Mouse (Mus musculus): ENCODE results near the gene Bcl11b.

Bcl11b gene

GRCm38 (mm10) chr12:107881726-107882125 is 121.7 kb downstream of the Bcl11b start:
- in situ Hi-C loops (cut with MboI; ENCODE audit: low pct_unique_long_range_greater_than_20kb in 1 of 2, low sequenced_read_pairs in 2 of 2, unreplicated experiment in 1 of 2), result no loop called here

GRCm38 (mm10) chr12:107880748-107881147 is 122.7 kb downstream of the Bcl11b start:
- in situ Hi-C loops (cut with MboI; ENCODE audit: low pct_unique_long_range_greater_than_20kb in 1 of 2, low sequenced_read_pairs in 2 of 2, unreplicated experiment in 1 of 2), result no loop called here

- in situ Hi-C loops (cut with MboI; ENCODE audit: low pct_unique_long_range_greater_than_20kb in 1 of 2, low sequenced_read_pairs in 2 of 2, unreplicated experiment in 1 of 2), result no loop called here
These were observed 124.2 kb downstream of the Bcl11b start for GRCm38 (mm10) chr12:107879114-107879777.

- in situ Hi-C loops (cut with MboI; ENCODE audit: low pct_unique_long_range_greater_than_20kb in 1 of 2, low sequenced_read_pairs in 2 of 2, unreplicated experiment in 1 of 2), result no loop called here
These were observed 127.2 kb downstream of the Bcl11b start for GRCm38 (mm10) chr12:107876237-107876636.

- in situ Hi-C loops (cut with MboI; ENCODE audit: low pct_unique_long_range_greater_than_20kb in 1 of 2, low sequenced_read_pairs in 2 of 2, unreplicated experiment in 1 of 2), result no loop called here
These were observed 128.8 kb downstream of the Bcl11b start for GRCm38 (mm10) chr12:107874467-107875142.

- in situ Hi-C loops (cut with MboI; ENCODE audit: low pct_unique_long_range_greater_than_20kb in 1 of 2, low sequenced_read_pairs in 2 of 2, unreplicated experiment in 1 of 2), result no loop called here
These were observed 133.8 kb downstream of the Bcl11b start for GRCm38 (mm10) chr12:107869526-107870050.

- in situ Hi-C loops (cut with MboI; ENCODE audit: low pct_unique_long_range_greater_than_20kb in 1 of 2, low sequenced_read_pairs in 2 of 2, unreplicated experiment in 1 of 2), result no loop called here
These were observed 135.1 kb downstream of the Bcl11b start for GRCm38 (mm10) chr12:107868291-107868690.

All from mouse embryonic stem cell (cell line).